Mouse (Mus musculus) heart, embryonic 15.5 days (tissue): ENCODE results near the gene Hexim2. TPM values are rescaled to one million over a fixed set of nuclear protein-coding genes. Genes with fewer than 3 reads are reported as not detected.

ENCODE experiments used
- ATAC-seq: fragments of 200-750 bp; cut with Nextera tagmentation; replicated peaks from 2 replicates; pipeline ENCODE4 v1.8.0; 2017; ENCODE audit warnings: low read depth, moderate TSS enrichment; ENCODE audit not compliant: insufficient number of reproducible peaks, insufficient read depth, low FRiP score
- H3K27ac ChIP-seq: fragments of 300-500 bp; sonication (generic); 2 replicates; pipeline ENCODE4 v1.5.1; 2015; ENCODE audit warnings: mild to moderate bottlenecking, inconsistent platforms
- H3K27me3 ChIP-seq: fragments of 300-500 bp; sonication (generic); 2 replicates; pipeline ENCODE4 v1.6.1; 2015; ENCODE audit warnings: inconsistent platforms
- H3K36me3 ChIP-seq: fragments of 300-500 bp; sonication (generic); 2 replicates; pipeline ENCODE4 v1.6.1; 2015; ENCODE audit warnings: mild to moderate bottlenecking, inconsistent platforms
- H3K4me1 ChIP-seq: fragments of 300-500 bp; sonication (generic); replicated peaks from 2 replicates; pipeline ENCODE4 v1.6.1; 2015; ENCODE audit warnings: inconsistent platforms
- H3K4me2 ChIP-seq: fragments of 300-500 bp; sonication (generic); 2 replicates; pipeline ENCODE4 v1.6.1; 2015; ENCODE audit warnings: inconsistent platforms, mild to moderate bottlenecking, moderate library complexity
- H3K4me3 ChIP-seq: fragments of 300-500 bp; sonication (generic); 2 replicates; pipeline ENCODE4 v1.5.1; 2015; ENCODE audit warnings: mild to moderate bottlenecking, inconsistent platforms
- H3K9ac ChIP-seq: fragments of 300-500 bp; sonication (generic); 2 replicates; pipeline ENCODE4 v1.6.1; 2015; ENCODE audit warnings: mild to moderate bottlenecking, inconsistent platforms
- H3K9me3 ChIP-seq: fragments of 300-500 bp; sonication (generic); replicated peaks from 2 replicates; pipeline ENCODE4 v1.6.1; 2016; ENCODE audit warnings: inconsistent platforms
- WGBS: fragments of 180-500 bp; shearing (Covaris S2); methylation state at CpG from one replicate; pipeline ENCODE4 v1.1.7; 2015; ENCODE audit warnings: mixed read lengths; 5-methylcytosine and 5-hydroxymethylcytosine counted together
- polyA plus RNA-seq: library from polyadenylated mRNA; unstranded; fragments of >200 nt; fragmentation: Nextera tagmentation; extraction: Ambion mirVana; gene quantifications from 2 replicates; pipeline ENCODE4 v1.2.1, GENCODE M21; 2015

Gene Hexim2
- polyA plus RNA-seq, 1 experiment from 2014 or later = 5.5 TPM

- peak; percentile 90 for ATAC-seq
- H3K27ac ChIP-seq = peak overlapping the region; percentile 96
- peak overlapping the region; percentile 76 for H3K4me2 ChIP-seq
- H3K27me3 ChIP-seq = no peaks in the 10 kb centered on the region
- H3K4me1 ChIP-seq = peaks cover 35% of the 10 kb centered on the region
- no peaks in the 10 kb centered on the region for H3K36me3 ChIP-seq
- H3K4me3 ChIP-seq = peak overlapping the region; percentile 77
- under 1% methylated on average over 58 of the region's 58 CpGs for WGBS
- H3K9ac ChIP-seq = peak overlapping the region; percentile 96
- no peaks in the 10 kb centered on the region for H3K9me3 ChIP-seq
Observed at GRCm38 (mm10) chr11:103132576-103133455, 587 bp downstream of the Hexim2 start.

GRCm38 (mm10) chr11:103133456-103134185, 1.4 kb downstream of the Hexim2 start:
- Histone ChIP-seq H3K9me3 (no peaks in the 10 kb centered on the region), H3K27ac (peak overlapping the region; percentile 83), H3K9ac (peak overlapping the region; percentile 46), H3K4me1 (peaks cover 35% of the 10 kb centered on the region), H3K4me2 (peak overlapping the region; percentile 76), H3K4me3 (peak overlapping the region; percentile 77), H3K27me3 (no peaks in the 10 kb centered on the region), H3K36me3 (no peaks in the 10 kb centered on the region)
- no peak for ATAC-seq
- 55% methylated on average over 6 of the region's 6 CpGs for WGBS

GRCm38 (mm10) chr11:103134221-103134620, 2.0 kb downstream of the Hexim2 start:
- Histone ChIP-seq H3K27me3 (no peaks in the 10 kb centered on the region), H3K9me3 (no peaks in the 10 kb centered on the region), H3K4me3 (no peak overlapping the region), H3K9ac (no peak overlapping the region), H3K4me2 (peak overlapping the region; percentile 76), H3K36me3 (no peaks in the 10 kb centered on the region), H3K27ac (peak overlapping the region; percentile 83; the same call in 1 of the 2 replicates), H3K4me1 (peaks cover 35% of the 10 kb centered on the region)
- 63% methylated on average over 3 of the region's 3 CpGs for WGBS
- ATAC-seq = no peak

DNA sequence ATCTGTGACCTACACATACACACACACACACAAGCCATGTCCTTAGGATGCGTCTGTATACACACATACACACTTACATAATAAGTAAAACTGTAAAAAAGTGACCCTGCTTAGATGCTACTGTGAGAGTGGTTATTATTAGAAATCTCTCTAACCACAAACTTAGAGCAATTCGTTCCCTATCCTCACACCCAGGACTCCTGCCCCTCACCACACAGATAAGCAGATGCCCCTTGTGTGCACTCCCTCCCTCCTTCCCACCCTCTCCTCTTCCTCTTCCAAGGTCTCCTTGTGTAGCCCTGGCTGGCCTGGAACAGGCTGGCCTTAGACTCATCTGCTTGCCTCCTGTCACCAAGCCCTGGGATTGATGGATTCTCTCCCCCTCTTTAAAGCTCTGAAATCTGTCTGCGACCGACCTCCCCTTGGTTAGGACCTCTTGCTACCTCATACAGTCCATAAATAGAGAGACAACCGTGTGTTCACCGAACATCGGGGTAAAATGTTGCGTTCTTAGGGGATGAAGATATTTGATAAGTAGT, 3.9 kb downstream of the Hexim2 start:
- H3K27ac ChIP-seq = no peak overlapping the region
- H3K9ac ChIP-seq = no peak overlapping the region
- H3K9me3 ChIP-seq = no peaks in the 10 kb centered on the region
- 63% methylated on average over 8 of the region's 8 CpGs for WGBS
- no peak for ATAC-seq
- H3K27me3 ChIP-seq = no peaks in the 10 kb centered on the region
- H3K36me3 ChIP-seq = no peaks in the 10 kb centered on the region
- no peak overlapping the region for H3K4me2 ChIP-seq
- no peak overlapping the region for H3K4me3 ChIP-seq
- H3K4me1 ChIP-seq = peaks cover 29% of the 10 kb centered on the region

DNA sequence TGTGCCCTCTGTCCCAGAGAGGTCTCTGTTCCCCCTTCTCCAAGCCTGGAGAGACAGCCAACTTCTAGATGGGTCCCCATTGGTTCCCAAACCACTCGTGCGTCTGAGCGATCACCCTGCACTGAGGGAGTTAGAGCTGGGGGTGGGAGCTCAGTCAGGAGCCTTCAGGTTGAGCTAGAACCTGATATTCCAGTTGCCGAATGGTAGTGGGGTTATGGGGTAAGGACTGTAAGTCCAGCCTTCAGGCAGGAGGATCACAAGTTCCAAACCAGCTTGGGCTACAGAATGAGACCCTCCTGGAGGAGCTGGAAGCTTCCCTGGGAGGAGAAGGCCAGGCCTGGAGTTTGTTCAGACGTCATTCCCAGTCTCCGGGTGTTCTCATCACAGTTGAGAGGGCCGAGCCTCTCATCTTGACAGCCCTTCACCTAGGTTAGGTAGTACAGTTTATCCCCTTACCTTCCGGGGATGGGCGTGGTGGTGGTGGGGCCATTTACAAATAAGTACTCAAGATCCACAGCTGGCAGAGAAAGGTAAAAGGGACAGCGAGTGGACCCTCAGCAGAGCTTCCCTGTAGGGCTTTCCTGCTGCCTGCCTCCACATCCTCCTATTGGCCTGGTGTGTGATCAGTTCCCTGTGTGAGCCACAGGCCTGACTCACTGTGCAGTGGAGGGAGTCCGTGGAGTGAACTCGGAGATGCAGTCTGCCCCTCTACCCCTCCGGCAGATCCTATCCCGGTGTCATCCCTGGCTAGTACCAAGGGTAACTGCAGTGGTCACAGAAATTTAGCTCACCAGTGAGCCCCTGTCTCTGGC, 7.9 kb downstream of the Hexim2 start:
- no peak for ATAC-seq
- Histone ChIP-seq H3K9me3 (no peaks in the 10 kb centered on the region), H3K4me1 (peaks cover 39% of the 10 kb centered on the region)

GRCm38 (mm10) chr11:103140763-103141100, 8.5 kb downstream of the Hexim2 start:
- 40% methylated on average over 6 of the region's 6 CpGs for WGBS
- no peak overlapping the region for H3K9ac ChIP-seq
- no peaks in the 10 kb centered on the region for H3K36me3 ChIP-seq
- H3K4me3 ChIP-seq = no peak overlapping the region
- peak overlapping the region; percentile 82 for H3K27ac ChIP-seq
- H3K9me3 ChIP-seq = no peaks in the 10 kb centered on the region
- peak; percentile 3; the same call in 1 of the 2 replicates for ATAC-seq
- H3K4me1 ChIP-seq = peaks cover 39% of the 10 kb centered on the region
- no peaks in the 10 kb centered on the region for H3K27me3 ChIP-seq
- H3K4me2 ChIP-seq = no peak overlapping the region

More for the DNA sequence above, 7.9 kb downstream of the Hexim2 start:
- Histone ChIP-seq H3K4me3 (no peak overlapping the region), H3K27me3 (no peaks in the 10 kb centered on the region), H3K9ac (no peak overlapping the region), H3K36me3 (no peaks in the 10 kb centered on the region), H3K4me2 (no peak overlapping the region), H3K27ac (peak overlapping the region; percentile 82)
- WGBS = 82% methylated on average over 14 of the region's 14 CpGs

DNA sequence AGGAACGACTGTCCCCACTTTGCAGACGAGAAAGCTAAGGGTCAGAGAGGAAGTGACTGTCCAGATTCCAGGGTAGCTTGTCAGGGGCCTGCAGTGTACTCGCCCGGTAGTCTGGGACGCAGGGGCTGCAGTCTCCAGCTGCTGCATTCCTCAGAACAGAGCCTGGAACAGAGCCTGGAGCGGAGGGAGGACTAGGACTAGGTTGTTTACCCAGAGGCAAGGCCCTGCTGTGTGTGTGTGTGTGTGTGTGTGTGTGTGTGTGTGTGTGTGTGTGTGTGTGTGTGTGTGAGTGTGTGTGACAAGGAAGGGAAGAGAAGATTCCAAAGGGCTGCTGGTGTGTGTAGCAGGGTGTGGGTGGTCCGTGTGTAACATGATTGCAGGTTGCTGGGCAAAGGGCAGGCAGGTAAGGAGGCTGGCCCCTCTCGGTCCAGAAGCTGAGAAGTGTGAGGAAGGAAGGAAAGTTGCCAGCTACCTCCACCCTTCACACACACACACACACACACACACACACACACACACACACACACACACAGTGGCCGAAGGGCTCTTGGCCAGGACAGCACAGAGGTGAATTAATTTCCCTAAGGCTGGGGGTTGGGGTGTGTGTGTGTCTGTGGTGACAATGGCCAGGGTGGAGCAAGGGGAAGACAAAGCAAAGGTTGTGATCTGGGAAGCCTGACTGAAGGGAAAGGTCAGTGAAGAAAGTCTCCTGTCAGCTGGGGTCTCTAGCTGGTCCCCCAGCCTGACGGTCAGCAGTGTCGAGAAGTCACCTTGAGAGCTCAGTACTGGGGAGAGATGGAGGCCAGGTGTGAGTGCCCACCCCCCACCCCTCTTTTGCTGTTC, 9.1 kb downstream of the Hexim2 start:
- ATAC-seq = peak; percentile 58
- H3K4me2 ChIP-seq = 0 out of 2 replicates have a peak overlapping the region, but pooled peaks have one; percentile 24
- no peaks in the 10 kb centered on the region for H3K36me3 ChIP-seq
- no peaks in the 10 kb centered on the region for H3K9me3 ChIP-seq
- no peaks in the 10 kb centered on the region for H3K27me3 ChIP-seq
- no peak overlapping the region for H3K9ac ChIP-seq
- peak overlapping the region; percentile 82 for H3K27ac ChIP-seq
- peaks cover 39% of the 10 kb centered on the region for H3K4me1 ChIP-seq
- 29% methylated on average over 11 of the region's 11 CpGs for WGBS
- H3K4me3 ChIP-seq = no peak overlapping the region

DNA sequence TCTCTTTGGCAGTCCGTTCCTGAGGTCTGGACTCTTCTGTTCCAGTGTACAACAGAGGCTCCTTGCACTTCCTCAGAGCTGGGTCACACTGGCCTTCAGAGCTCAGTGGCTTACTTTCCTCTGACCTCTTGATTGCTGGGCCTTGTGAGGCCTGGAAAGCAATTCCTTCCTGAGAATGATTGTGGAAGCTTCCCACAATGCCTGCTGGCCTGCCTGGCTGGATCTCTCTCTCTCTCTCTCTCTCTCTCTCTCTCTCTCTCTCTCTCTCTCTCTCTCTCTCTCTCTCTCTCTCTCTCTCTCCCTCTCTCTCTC, 9.7 kb downstream of the Hexim2 start:
- H3K9me3 ChIP-seq = no peaks in the 10 kb centered on the region
- 0 out of 2 replicates have a peak, but pooled peaks have one; percentile 19 for ATAC-seq
- WGBS = 36% methylated on average over 1 of the region's 1 CpGs
- H3K4me1 ChIP-seq = peaks cover 39% of the 10 kb centered on the region
- no peak overlapping the region for H3K4me3 ChIP-seq
- H3K27me3 ChIP-seq = no peaks in the 10 kb centered on the region
- H3K36me3 ChIP-seq = no peaks in the 10 kb centered on the region
- 0 out of 2 replicates have a peak overlapping the region, but pooled peaks have one; percentile 24 for H3K4me2 ChIP-seq
- no peak overlapping the region for H3K9ac ChIP-seq
- peak overlapping the region; percentile 82 for H3K27ac ChIP-seq

DNA sequence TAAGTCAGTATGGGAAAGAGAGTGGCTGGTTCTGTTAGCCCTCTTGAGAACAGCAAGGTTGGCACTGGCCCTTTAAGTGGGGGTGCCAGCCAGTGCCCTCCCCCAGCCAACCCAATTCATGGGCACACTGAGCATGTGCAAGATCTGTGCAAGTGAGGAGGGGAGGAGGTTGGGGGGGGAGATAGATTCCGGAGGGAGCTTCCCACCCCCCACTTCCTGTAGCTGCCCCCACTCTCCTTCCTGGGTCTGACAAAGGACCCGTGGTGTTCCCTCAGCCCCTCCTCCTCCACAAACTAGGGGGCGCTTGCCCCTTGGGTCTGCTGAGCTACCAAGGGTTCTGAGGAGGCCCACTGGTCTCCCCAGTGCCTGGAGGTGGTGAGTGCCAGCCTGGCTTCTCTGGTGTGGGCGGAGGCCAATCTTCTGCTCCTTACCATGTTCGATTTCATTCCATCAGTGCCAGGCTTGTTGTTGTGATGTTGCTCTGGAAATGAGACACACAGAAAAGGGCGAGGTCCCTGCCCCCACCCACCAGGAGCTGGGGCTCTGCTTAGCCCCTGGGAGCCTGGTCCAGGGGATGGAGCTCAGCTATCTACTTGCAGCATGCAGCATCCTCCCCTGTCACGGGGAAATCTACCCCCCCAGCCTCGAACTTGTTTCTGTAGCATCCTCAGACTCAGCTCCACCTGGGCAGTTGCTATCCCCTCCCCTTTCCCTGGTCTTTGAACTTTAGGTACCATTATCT, 10.4 kb downstream of the Hexim2 start:
- Histone ChIP-seq H3K9ac (peak overlapping the region; percentile 38), H3K36me3 (no peaks in the 10 kb centered on the region), H3K4me2 (peak overlapping the region; percentile 58), H3K27me3 (no peaks in the 10 kb centered on the region), H3K9me3 (no peaks in the 10 kb centered on the region), H3K4me3 (peak overlapping the region; percentile 35), H3K27ac (peak overlapping the region; percentile 82), H3K4me1 (peaks cover 39% of the 10 kb centered on the region)
- peak; percentile 67 for ATAC-seq
- 29% methylated on average over 8 of the region's 8 CpGs for WGBS
